Mouse (Mus musculus) forebrain, embryonic 11.5 days (tissue): ENCODE data around the gene Cideb. TPM values are rescaled to one million over a fixed set of nuclear protein-coding genes. Genes with fewer than 3 reads are reported as not detected.

Experiments
- ATAC-seq: fragments of 200-750 bp; cut with Nextera tagmentation; replicated peaks from 2 replicates; pipeline ENCODE4 v1.8.0; 2017; ENCODE audit warnings: moderate TSS enrichment; ENCODE audit not compliant: low FRiP score
- DNase-seq: peaks from one replicate; pipeline ENCODE4 v3.0.0-alpha.2; 2017; ENCODE audit warnings: low spot score
- H3K27ac ChIP-seq: fragments of 300-500 bp; sonication (generic); 2 replicates; pipeline ENCODE4 v1.5.1; 2014; ENCODE audit warnings: low read depth, low read length
- H3K27me3 ChIP-seq: fragments of 300-500 bp; sonication (generic); 2 replicates; pipeline ENCODE4 v1.6.1; 2014; ENCODE audit warnings: mild to moderate bottlenecking, low read length, mixed read lengths; ENCODE audit not compliant: control insufficient read depth, insufficient read depth
- H3K36me3 ChIP-seq: fragments of 300-500 bp; sonication (generic); 2 replicates; pipeline ENCODE4 v1.6.1; 2014; ENCODE audit warnings: mild to moderate bottlenecking, low read length, moderate library complexity, mixed read lengths; ENCODE audit not compliant: control insufficient read depth, insufficient read depth
- H3K4me1 ChIP-seq: fragments of 300-500 bp; sonication (generic); replicated peaks from 2 replicates; pipeline ENCODE4 v1.6.1; 2014; ENCODE audit warnings: low read length, mixed read lengths; ENCODE audit not compliant: control insufficient read depth, insufficient read depth
- H3K4me2 ChIP-seq: fragments of 300-500 bp; sonication (generic); 2 replicates; pipeline ENCODE4 v1.6.1; 2014; ENCODE audit warnings: low read depth, mild to moderate bottlenecking, low read length, moderate library complexity, mixed read lengths; ENCODE audit not compliant: severe bottlenecking
- H3K4me3 ChIP-seq: fragments of 300-500 bp; sonication (generic); 2 replicates; pipeline ENCODE4 v1.5.1; 2014; ENCODE audit warnings: low read depth, low read length
- H3K9ac ChIP-seq: fragments of 300-500 bp; sonication (generic); 2 replicates; pipeline ENCODE4 v1.6.1; 2014; ENCODE audit warnings: low read length
- H3K9me3 ChIP-seq: fragments of 300-500 bp; sonication (generic); 2 replicates; pipeline ENCODE4 v1.6.1; 2016; ENCODE audit warnings: low read length, mixed read lengths; ENCODE audit not compliant: control insufficient read depth
- WGBS: fragments of 180-500 bp; shearing (Covaris S2); extraction: QIAGEN DNeasy Blood & Tissue Kit; methylation state at CpG from one replicate; pipeline ENCODE4 v1.1.7; 2014; 5-methylcytosine and 5-hydroxymethylcytosine counted together
- polyA plus RNA-seq: library from polyadenylated mRNA; unstranded; fragments of >200 nt; fragmentation: Nextera tagmentation; extraction: Ambion mirVana; gene quantifications from 2 replicates; pipeline ENCODE4 v1.2.1, GENCODE M21; 2014

Gene Cideb
- polyA plus RNA-seq, 1 experiment from 2014 or later = not detected

DNA sequence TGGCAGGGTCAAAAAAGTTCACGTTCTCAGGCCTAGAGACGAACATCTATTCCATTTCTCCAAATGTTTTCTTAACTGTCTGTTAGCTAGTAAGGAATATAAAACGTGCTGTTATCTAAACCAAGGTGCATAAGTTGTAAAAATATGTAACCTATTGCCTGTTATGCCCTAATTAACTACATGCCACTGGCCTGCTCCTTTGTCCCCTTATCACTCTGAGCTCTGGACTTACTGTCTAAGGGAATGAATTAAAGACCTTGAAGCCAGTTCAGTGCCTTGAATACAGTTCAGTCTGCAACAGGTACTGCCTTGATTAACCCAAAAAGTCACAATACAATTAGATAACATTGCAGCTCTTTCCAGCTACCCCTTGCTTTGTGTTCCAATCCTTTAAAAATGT is 22.9 kb downstream of the Cideb start:
- Histone ChIP-seq H3K4me2 (no peak overlapping the region), H3K4me1 (no peaks in the 10 kb centered on the region), H3K9ac (no peak overlapping the region), H3K9me3 (no peaks in the 10 kb centered on the region), H3K36me3 (no peaks in the 10 kb centered on the region), H3K27me3 (no peaks in the 10 kb centered on the region), H3K27ac (no peak overlapping the region), H3K4me3 (no peak overlapping the region)
- 73% methylated on average over 3 of the region's 3 CpGs for WGBS
- DNase-seq = no peak
- ATAC-seq = no peak

DNA sequence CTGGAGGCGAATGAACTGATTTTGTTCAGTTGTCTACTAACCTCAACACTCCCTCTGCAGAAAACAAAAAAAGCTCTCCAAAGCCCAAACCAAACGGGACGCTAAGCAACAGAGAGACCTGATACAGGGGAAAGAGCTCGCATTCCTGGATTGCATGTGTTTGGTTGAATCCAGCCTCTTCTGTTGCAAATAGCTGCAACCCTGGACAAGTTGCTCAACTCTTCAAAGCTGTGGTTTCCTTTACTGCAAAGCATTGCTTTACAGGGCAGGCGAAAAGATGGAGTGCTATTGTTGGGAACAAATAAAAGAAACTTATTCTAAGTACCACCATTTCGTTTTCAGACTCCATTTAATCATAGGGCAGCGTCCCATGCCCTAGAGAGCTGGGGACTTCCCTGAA is 23.4 kb downstream of the Cideb start:
- H3K9ac ChIP-seq = no peak overlapping the region
- H3K9me3 ChIP-seq = no peaks in the 10 kb centered on the region
- ATAC-seq = no peak
- WGBS = 78% methylated on average over 7 of the region's 7 CpGs
- H3K27me3 ChIP-seq = no peaks in the 10 kb centered on the region
- no peak for DNase-seq
- H3K4me1 ChIP-seq = no peaks in the 10 kb centered on the region
- H3K27ac ChIP-seq = no peak overlapping the region
- no peak overlapping the region for H3K4me2 ChIP-seq
- H3K36me3 ChIP-seq = no peaks in the 10 kb centered on the region
- no peak overlapping the region for H3K4me3 ChIP-seq

DNA sequence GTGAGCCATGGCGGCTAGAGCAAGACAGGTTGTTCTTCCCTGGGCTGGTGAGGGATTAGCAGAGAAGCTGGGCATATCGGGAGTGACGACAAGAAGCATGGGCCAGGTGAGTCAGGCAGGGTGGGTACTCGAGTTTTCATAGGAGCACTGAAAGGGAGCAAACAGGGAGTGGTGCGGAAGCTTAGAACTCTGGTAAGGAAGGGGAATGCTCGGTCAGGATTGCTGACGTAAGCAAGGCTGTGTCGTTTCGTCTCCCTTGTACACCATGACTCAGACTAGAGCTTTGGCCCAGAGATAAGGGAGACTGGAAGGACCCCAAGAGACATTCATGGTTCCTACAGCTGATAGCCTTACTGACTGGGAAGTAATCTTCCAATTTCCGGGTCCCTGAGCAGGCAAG is 24.4 kb downstream of the Cideb start:
- 80% methylated on average over 10 of the region's 10 CpGs for WGBS
- DNase-seq = no peak

DNA sequence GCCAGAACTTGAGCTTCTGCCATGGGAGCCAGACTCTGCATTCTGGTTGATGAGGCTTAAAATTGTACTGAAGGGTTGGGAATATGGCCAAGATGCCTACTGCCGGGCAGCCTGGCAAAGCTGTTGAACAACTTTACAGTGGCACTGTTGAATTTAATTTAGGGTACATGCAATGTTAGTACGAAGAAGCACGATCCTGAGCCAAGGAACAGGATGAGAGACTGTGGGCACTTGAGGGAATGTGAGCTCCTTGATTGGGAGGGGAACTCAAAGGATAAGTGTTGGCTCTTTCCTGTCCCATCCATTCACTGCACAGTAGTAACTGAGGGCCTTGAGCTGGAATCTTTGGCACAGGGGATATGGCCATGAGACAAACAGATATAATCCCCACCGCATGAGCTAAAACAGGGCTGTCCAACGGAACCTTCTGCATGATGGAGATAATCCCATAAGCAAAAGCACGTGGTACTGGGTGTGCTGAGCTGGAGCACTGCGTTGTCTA is 27.7 kb downstream of the Cideb start:
- Histone ChIP-seq H3K9me3 (no peaks in the 10 kb centered on the region), H3K4me2 (no peak overlapping the region), H3K4me3 (no peak overlapping the region), H3K27me3 (no peaks in the 10 kb centered on the region), H3K36me3 (no peaks in the 10 kb centered on the region), H3K9ac (no peak overlapping the region), H3K27ac (no peak overlapping the region), H3K4me1 (no peaks in the 10 kb centered on the region)
- 83% methylated on average over 7 of the region's 7 CpGs for WGBS
- ATAC-seq = no peak
- no peak for DNase-seq

More for the DNA sequence above, 24.4 kb downstream of the Cideb start:
- Histone ChIP-seq H3K9ac (no peak overlapping the region), H3K36me3 (no peaks in the 10 kb centered on the region), H3K4me2 (no peak overlapping the region), H3K4me1 (no peaks in the 10 kb centered on the region), H3K4me3 (no peak overlapping the region), H3K9me3 (no peaks in the 10 kb centered on the region), H3K27me3 (no peaks in the 10 kb centered on the region), H3K27ac (no peak overlapping the region)
- ATAC-seq = no peak

DNA sequence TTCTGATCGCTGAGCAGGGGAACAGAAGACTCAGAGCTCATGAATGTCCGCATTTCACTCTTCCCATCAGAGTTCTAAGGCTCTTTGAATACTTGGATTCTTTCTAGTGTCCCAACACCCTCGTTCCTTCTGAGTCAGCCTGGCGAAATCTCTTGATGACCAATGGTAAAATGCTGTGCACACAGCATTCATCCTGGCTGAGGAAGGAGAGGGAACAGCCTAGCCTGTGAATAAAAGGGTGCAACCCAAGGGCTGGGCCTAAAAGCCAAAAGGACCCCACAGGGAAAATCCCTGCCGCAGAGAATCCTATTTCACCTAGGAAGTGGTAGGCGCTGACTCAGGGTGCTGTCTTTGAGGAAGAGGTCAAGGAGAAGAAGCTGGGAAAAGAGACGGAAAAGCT is 28.1 kb downstream of the Cideb start:
- H3K4me1 ChIP-seq = no peaks in the 10 kb centered on the region
- WGBS = 81% methylated on average over 7 of the region's 7 CpGs
- DNase-seq (no peak), ATAC-seq (no peak)
- no peaks in the 10 kb centered on the region for H3K36me3 ChIP-seq
- no peaks in the 10 kb centered on the region for H3K27me3 ChIP-seq
- no peak overlapping the region for H3K9ac ChIP-seq
- H3K27ac ChIP-seq = no peak overlapping the region
- no peak overlapping the region for H3K4me3 ChIP-seq
- H3K4me2 ChIP-seq = no peak overlapping the region
- H3K9me3 ChIP-seq = no peaks in the 10 kb centered on the region

DNA sequence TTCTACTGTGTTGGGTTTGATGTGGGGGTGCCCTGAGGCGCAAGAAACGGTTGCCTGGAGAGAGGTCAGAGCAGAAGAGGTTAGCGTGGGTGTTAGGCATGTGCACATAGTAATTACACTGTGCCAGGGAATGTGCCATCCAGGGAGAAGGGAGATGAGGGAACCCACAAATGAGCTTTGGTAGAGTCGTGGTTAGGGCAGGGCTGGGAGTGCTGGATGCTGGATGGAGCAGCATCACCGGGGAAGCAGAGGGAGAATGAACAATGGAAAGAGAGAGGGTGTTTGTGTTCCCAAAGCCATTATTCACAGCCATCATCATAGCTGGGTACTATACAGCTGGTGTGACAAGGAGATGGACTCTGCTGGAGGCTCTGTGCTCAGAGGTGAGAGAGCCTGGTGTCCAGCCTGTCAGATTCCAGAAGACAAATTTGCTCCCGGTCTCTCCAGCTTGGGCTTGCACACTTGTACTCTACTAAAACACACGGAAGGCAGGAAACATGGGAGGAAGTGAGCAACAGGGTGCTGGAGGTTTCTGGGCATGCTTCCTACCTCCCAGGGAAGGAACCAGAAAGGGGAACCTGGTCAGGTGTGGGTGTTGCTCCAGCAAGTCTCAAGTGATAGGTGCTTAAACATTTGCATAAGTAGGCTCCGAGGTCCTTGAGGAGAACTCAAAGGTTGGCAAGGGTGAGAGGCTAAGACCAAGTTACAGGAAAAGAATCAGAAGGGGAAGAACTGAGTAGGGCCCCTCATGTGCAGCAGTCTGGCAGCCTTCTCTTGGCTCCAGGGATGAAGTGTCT is 30.2 kb downstream of the Cideb start:
- H3K9me3 ChIP-seq = no peaks in the 10 kb centered on the region
- ATAC-seq (no peak), DNase-seq (no peak)
- H3K27me3 ChIP-seq = no peaks in the 10 kb centered on the region
- 79% methylated on average over 8 of the region's 8 CpGs for WGBS
- H3K9ac ChIP-seq = no peak overlapping the region
- H3K27ac ChIP-seq = no peak overlapping the region
- no peaks in the 10 kb centered on the region for H3K4me1 ChIP-seq
- no peaks in the 10 kb centered on the region for H3K36me3 ChIP-seq
- no peak overlapping the region for H3K4me3 ChIP-seq
- no peak overlapping the region for H3K4me2 ChIP-seq

DNA sequence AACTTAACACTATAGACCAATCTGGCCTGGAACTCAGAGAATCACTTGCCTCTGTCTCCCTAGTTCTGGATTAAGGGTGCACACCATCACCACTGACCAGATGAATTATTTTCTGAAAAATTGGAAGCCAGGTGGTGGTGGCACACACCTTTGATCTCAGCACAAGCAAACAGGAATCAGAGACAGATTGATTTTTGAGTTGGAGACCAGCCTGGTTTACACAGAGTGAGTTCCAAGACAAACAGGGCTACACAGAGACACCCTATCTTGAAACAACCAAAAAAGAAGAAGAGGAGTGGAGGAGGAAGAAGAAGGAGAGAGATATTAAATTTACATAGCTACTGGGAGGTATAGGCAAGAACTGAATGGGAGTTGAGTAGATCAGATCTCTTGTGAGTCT is 32.0 kb downstream of the Cideb start:
- DNase-seq (no peak), ATAC-seq (no peak)
- Histone ChIP-seq H3K9me3 (no peaks in the 10 kb centered on the region), H3K4me3 (no peak overlapping the region), H3K4me1 (no peaks in the 10 kb centered on the region), H3K9ac (no peak overlapping the region), H3K27ac (no peak overlapping the region), H3K36me3 (no peaks in the 10 kb centered on the region), H3K4me2 (no peak overlapping the region), H3K27me3 (no peaks in the 10 kb centered on the region)

DNA sequence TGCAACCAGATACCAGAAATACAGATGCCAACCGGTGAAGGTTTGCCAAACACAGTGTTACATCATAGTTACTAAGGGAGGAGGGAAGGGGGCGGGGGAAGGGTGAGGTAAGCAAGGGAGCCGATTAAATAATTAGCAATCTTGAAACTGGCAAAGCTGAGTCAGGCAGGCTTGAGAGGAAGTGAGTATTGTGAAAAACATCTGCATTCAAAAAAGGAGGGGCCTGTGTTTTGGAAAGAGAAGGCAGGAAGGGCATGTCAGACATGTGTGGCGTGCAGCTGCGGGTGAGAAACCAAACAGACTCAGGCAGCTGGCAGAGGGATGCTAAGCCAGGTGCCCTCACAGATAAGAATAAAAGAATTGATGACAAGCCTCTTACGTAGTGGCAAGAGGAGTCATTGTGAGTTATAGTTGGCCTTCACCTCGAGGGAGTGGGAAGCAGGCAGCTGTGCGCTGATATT is 33.8 kb downstream of the Cideb start:
- WGBS = 69% methylated on average over 8 of the region's 8 CpGs
- no peak for DNase-seq
- Histone ChIP-seq H3K4me2 (no peak overlapping the region), H3K9ac (no peak overlapping the region), H3K27me3 (no peaks in the 10 kb centered on the region), H3K27ac (no peak overlapping the region), H3K4me3 (no peak overlapping the region), H3K36me3 (no peaks in the 10 kb centered on the region), H3K9me3 (no peaks in the 10 kb centered on the region), H3K4me1 (no peaks in the 10 kb centered on the region)
- no peak for ATAC-seq

DNA sequence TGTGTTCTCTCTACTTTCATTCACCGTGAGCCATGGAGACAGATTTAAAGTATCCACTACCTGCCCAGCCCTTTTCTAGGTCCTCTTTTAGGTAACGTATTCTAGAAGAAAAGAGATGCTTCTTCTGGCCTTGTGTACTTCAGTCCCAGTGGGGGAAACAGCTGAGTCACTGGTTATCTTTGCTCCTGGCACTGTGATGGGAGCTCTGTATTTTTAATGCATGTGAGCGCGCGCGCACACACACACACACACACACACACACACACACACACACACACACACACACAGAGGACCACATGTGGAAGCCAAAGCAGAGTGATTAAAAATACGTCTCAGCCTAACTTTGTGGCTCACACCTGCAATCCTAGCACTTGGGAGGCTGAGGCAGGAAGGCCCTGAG is 34.8 kb downstream of the Cideb start:
- no peak for DNase-seq
- H3K27ac ChIP-seq = no peak overlapping the region
- no peak overlapping the region for H3K4me2 ChIP-seq
- no peak for ATAC-seq
- H3K4me3 ChIP-seq = no peak overlapping the region
- no peaks in the 10 kb centered on the region for H3K27me3 ChIP-seq
- no peaks in the 10 kb centered on the region for H3K4me1 ChIP-seq
- H3K9ac ChIP-seq = no peak overlapping the region
- WGBS = 95% methylated on average over 7 of the region's 7 CpGs
- H3K36me3 ChIP-seq = no peaks in the 10 kb centered on the region; the same call in 1 of the 2 replicates
- no peaks in the 10 kb centered on the region for H3K9me3 ChIP-seq
